Mouse (Mus musculus) liver, embryonic 14.5 days (tissue): ENCODE data around the gene Prkag1.

ENCODE experiments used
- CTCF ChIP-seq: IDR thresholded peaks from 2 replicates; pipeline ENCODE4 v1.5.1; 2016; ENCODE audit warnings: antibody characterized with exemption, low read depth, control low read depth
- EP300 ChIP-seq: IDR thresholded peaks from 2 replicates; pipeline ENCODE4 v1.6.1; 2016; ENCODE audit warnings: antibody characterized with exemption, low read depth

DNA sequence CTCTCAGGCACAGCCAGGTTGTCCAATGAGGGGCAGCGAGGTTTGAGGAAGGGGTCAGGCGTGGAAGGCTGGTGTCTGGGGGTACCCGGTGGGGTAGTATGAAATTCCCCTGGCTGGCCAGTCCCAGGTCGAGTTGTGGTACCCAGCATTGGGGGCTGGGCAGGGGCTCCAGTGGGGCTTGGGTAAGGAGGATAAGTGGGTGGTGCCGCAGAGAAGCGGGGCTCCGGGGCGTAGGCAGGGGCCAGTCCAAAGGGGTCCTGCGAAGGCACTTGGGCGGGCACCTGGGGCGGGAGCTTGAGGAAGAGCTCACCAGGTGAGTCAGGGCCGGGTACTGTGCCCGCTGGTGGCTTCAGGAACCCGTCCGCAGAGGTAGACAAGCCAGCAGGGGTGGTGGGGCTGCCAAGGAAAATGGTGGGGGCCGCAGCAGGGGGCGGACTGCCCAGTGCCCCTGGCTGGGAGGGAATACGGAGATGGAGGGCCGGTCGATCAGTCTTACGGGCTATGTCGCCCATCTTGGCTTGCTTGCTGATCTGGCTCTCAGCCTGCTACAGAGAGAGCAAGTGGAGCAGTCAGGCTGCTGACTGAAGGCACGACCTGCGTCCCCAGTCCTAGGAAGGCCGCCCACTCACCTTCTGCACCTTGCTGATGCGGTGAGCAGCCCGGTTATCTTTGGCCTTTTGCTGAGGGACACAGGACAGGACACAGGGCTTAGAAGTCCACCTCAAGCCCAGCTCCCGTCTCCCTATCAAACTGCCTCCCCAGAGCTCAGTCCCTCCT is 22.0 kb upstream of the Prkag1 start:
- TF ChIP-seq CTCF = no peak
- TF ChIP-seq EP300 = no peak
